Mouse (Mus musculus): ENCODE data around the gene Abhd12. TPM values are rescaled to one million over a fixed set of nuclear protein-coding genes. Genes with fewer than 3 reads are reported as not detected.
"Not testable (repeated sequence)": the region's sequence is repeated elsewhere in the genome, so short reads cannot be mapped to it uniquely, and the experiment has no call there.

Abhd12 gene
- polyA plus RNA-seq, 1 experiment from 2014 or later, result 37.5 TPM

DNA sequence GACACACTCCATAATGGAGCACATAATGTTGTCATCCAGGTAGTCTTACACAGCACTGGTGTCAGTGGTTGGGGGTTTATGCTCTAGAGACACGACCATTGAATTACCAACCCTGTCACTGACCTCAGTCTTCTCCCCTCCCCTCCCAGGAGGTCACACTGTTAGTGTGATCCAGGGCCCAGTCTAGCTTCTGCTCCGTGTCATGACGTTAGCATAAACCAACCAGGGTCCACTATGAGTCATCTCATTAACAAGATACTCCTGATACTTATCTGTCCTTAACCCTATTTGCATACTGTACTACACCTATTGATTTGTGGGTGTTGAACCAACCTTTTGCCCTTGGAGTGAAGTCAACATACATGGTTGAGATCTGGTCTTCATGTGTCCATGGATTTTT is 14.2 kb upstream of the Abhd12 start:
- ATAC-seq (replicated peaks; ENCODE audit: low FRiP score), result peak; percentile 19; the same call in 1 of the 2 replicates
- H3K9ac ChIP-seq (ENCODE audit: low read depth, low read length), result no peak overlapping the region
- H3K4me2 ChIP-seq, result no peak overlapping the region
- 78% methylated on average over 3 of the region's 3 CpGs for WGBS
- no peaks in the 10 kb centered on the region for H3K4me1 ChIP-seq (replicated peaks; ENCODE audit: control insufficient read depth, insufficient read depth, low read length)
- no peak for DNase-seq (ENCODE audit: low spot score)
- H3K9me3 ChIP-seq (ENCODE audit: control insufficient read depth, low read length), result no peaks in the 10 kb centered on the region
- H3K27ac ChIP-seq (ENCODE audit: low read depth, low read length), result no peak overlapping the region
- no peaks in the 10 kb centered on the region for H3K27me3 ChIP-seq (replicated peaks; ENCODE audit: control insufficient read depth, insufficient read depth, low read length)
- H3K4me3 ChIP-seq (ENCODE audit: low read depth, low read length), result no peak overlapping the region
- H3K36me3 ChIP-seq (ENCODE audit: control insufficient read depth, insufficient read depth, low read length), result peaks cover 14% of the 10 kb centered on the region; the same call in 1 of the 2 replicates

DNA sequence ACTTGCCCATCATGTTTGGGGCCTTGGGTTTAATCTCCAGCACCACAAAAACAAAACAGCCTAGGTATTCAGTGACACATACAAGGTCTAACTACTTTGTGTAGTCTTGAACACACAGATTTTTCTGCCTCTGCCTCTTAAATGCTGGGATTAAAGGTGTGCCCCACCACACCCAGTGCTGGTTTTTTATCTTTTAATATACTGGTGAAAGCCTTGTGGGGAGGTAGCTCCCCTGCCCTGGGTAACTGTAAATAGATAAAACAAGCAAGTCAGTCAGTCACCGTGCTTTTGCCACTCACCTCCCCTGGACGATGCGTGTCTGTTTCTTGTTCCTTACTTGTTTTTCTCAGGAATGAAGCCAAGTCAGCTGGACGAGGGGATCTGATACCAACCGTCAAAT is 11.2 kb upstream of the Abhd12 start:
- Histone ChIP-seq H3K36me3 (ENCODE audit: control insufficient read depth, insufficient read depth, low read length) (peaks cover 12% of the 10 kb centered on the region; the same call in 1 of the 2 replicates), H3K4me2 (no peak overlapping the region), H3K27ac (ENCODE audit: low read depth, low read length) (no peak overlapping the region), H3K9ac (ENCODE audit: low read depth, low read length) (no peak overlapping the region), H3K27me3 (replicated peaks; ENCODE audit: control insufficient read depth, insufficient read depth, low read length) (no peaks in the 10 kb centered on the region), H3K9me3 (ENCODE audit: control insufficient read depth, low read length) (no peaks in the 10 kb centered on the region), H3K4me1 (replicated peaks; ENCODE audit: control insufficient read depth, insufficient read depth, low read length) (no peaks in the 10 kb centered on the region), H3K4me3 (ENCODE audit: low read depth, low read length) (no peak overlapping the region)
- DNase-seq (ENCODE audit: low spot score), result no peak
- no peak for ATAC-seq (replicated peaks; ENCODE audit: low FRiP score)
- WGBS, result 75% methylated on average over 5 of the region's 5 CpGs

DNA sequence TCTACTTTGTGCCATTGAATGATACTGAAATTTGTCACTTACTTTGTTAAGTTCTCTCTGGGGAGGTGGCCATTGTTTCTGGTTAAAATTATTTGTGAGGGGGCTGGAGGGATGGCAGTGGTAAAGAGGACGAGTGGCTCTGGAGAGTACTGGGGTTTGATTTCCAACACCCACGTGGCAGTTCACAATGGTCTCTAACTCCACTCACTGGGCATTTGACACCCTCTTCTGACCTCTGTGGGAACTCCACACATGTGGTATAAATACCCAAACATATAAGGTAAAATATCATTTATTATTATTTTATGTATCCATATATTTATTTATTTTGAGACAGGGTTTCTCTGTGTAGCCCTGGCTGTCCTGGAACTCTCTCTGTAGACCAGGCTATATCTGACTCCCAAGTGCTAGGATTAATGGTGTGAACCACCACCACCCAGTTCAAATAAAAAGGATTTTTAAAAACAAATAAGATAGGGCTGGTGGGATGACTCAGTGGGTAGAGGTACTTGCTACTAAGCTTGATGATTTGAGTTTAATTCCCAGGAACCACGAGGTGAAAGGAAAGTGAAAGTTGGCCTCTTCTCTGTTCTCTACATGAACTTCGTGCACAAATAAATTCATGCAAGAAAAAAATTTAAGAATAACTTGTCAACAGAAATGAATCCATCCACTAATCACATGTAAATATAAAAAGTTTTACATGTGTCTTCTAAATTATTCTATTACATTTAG is 10.4 kb upstream of the Abhd12 start:
- 71% methylated on average over 4 of the region's 4 CpGs for WGBS
- Histone ChIP-seq H3K27ac (ENCODE audit: low read depth, low read length) (no peak overlapping the region), H3K9me3 (ENCODE audit: control insufficient read depth, low read length) (no peaks in the 10 kb centered on the region), H3K36me3 (ENCODE audit: control insufficient read depth, insufficient read depth, low read length) (peaks cover 12% of the 10 kb centered on the region; the same call in 1 of the 2 replicates), H3K4me3 (ENCODE audit: low read depth, low read length) (no peak overlapping the region), H3K4me1 (replicated peaks; ENCODE audit: control insufficient read depth, insufficient read depth, low read length) (peaks cover 2% of the 10 kb centered on the region; the same call in 1 of the 2 replicates), H3K27me3 (replicated peaks; ENCODE audit: control insufficient read depth, insufficient read depth, low read length) (no peaks in the 10 kb centered on the region), H3K4me2 (no peak overlapping the region), H3K9ac (ENCODE audit: low read depth, low read length) (no peak overlapping the region)
- DNase-seq (ENCODE audit: low spot score), result no peak
- no peak for ATAC-seq (replicated peaks; ENCODE audit: low FRiP score)

DNA sequence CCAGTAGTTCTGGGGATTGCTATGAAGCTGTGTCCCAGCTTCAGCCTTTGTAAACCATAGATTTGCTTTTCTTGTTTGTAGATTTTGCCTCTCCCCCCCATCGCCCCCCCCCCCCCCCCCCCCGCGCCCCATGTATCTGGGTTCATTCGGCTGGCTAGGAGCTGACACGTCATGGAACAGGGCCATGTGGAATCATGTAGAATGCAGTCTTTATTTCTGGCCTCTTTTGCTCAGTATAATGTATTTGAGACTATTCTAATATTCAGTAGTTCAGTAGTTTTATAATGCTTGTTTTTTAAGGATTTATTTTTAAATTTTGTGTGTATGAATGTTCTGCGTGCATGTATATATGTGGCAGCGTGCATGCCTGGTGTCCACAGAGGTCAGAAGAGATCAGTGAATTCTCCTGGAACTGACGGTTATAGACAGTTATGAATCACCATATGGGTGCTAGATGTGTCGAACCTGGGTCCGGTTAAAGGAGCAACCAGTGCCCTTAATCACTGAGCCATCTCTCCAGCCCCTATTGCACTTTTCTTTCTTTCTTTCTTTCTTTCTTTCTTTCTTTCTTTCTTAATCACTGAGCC is 5.8 kb upstream of the Abhd12 start:
- 0 out of 2 replicates have a peak, but pooled peaks cover under 1% of the 10 kb centered on the region for H3K36me3 ChIP-seq (ENCODE audit: control insufficient read depth, insufficient read depth, low read length)
- H3K27ac ChIP-seq (ENCODE audit: low read depth, low read length), result no peak overlapping the region; the same call in 1 of the 2 replicates
- WGBS, result 46% methylated on average over 8 of the region's 10 CpGs
- DNase-seq (ENCODE audit: low spot score) (no peak), ATAC-seq (replicated peaks; ENCODE audit: low FRiP score) (no peak)
- H3K9me3 ChIP-seq (ENCODE audit: control insufficient read depth, low read length), result no peaks in the 10 kb centered on the region
- no peaks in the 10 kb centered on the region for H3K27me3 ChIP-seq (replicated peaks; ENCODE audit: control insufficient read depth, insufficient read depth, low read length)
- H3K4me2 ChIP-seq, result peak overlapping the region; percentile 92
- peak overlapping the region; percentile 77 for H3K4me3 ChIP-seq (ENCODE audit: low read depth, low read length)
- H3K9ac ChIP-seq (ENCODE audit: low read depth, low read length), result peak overlapping the region; percentile 85
- H3K4me1 ChIP-seq (replicated peaks; ENCODE audit: control insufficient read depth, insufficient read depth, low read length), result peaks cover 2% of the 10 kb centered on the region; the same call in 1 of the 2 replicates

DNA sequence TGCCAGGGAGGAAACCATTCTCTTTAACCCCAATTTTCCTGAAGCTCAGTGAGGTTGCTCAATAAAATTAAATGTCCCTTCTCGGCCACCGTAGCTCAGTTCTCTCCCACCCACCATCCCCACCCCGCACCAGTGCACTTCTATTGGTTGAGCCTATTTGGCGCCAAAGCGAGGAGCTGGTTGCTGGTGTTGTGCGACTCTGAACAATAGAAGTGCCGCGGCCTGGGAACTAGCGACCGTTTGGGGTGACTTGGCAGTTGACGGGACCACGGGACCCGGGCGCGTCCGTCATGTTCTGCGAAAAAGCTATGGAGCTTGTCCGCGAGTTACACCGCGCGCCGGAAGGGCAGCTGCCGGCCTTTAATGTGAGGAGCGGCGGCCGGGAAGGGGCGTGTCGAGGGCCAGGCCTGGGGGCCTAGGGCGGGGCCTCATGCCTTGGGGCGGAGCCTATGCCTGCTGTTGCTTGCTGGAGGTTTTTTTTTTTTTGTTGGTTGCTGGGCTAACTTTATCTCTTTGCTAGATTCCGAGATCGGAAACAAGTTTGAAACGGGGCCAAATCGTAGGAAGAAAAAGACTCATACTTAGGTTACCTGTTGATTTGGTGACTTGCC is 5.0 kb upstream of the Abhd12 start:
- Histone ChIP-seq H3K4me2 (peak overlapping the region; percentile 92), H3K27ac (ENCODE audit: low read depth, low read length) (peak overlapping the region; percentile 89), H3K9me3 (ENCODE audit: control insufficient read depth, low read length) (no peaks in the 10 kb centered on the region), H3K4me3 (ENCODE audit: low read depth, low read length) (peak overlapping the region; percentile 77), H3K36me3 (ENCODE audit: control insufficient read depth, insufficient read depth, low read length) (no peaks in the 10 kb centered on the region), H3K4me1 (replicated peaks; ENCODE audit: control insufficient read depth, insufficient read depth, low read length) (peaks cover 2% of the 10 kb centered on the region; the same call in 1 of the 2 replicates), H3K9ac (ENCODE audit: low read depth, low read length) (peak overlapping the region; percentile 85), H3K27me3 (replicated peaks; ENCODE audit: control insufficient read depth, insufficient read depth, low read length) (no peaks in the 10 kb centered on the region)
- WGBS, result under 1% methylated on average over 35 of the region's 35 CpGs
- peak; percentile 89 for ATAC-seq (replicated peaks; ENCODE audit: low FRiP score)
- DNase-seq (ENCODE audit: low spot score), result peak; percentile 95

DNA sequence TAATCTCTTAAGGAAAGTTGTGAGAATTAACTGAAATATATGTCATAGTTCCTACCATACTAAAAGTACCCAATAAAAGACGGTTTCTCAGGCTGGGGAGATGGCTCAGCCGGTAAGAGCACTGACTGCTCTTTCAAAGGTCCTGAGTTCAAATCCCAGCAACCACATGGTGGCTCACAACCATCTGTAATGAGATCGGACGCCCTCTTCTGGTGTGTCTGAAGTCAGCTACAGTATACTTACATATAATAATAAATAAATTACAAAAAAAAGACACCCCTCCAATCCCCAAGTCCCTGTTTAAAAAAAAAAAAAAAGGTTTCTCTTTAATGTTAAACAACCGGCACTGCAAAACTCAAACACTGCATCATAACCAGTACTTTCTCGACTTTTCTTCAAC is 4.3 kb upstream of the Abhd12 start:
- not testable (repeated sequence) for DNase-seq (ENCODE audit: low spot score); ATAC-seq (replicated peaks; ENCODE audit: low FRiP score); H3K4me1 ChIP-seq (replicated peaks; ENCODE audit: control insufficient read depth, insufficient read depth, low read length); H3K9me3 ChIP-seq (ENCODE audit: control insufficient read depth, low read length); H3K27me3 ChIP-seq (replicated peaks; ENCODE audit: control insufficient read depth, insufficient read depth, low read length); H3K9ac ChIP-seq (ENCODE audit: low read depth, low read length); H3K36me3 ChIP-seq (ENCODE audit: control insufficient read depth, insufficient read depth, low read length)
- H3K4me2 ChIP-seq, result peak overlapping the region; percentile 92
- peak overlapping the region; percentile 77 for H3K4me3 ChIP-seq (ENCODE audit: low read depth, low read length)
- peak overlapping the region; percentile 89; the same call in 1 of the 2 replicates for H3K27ac ChIP-seq (ENCODE audit: low read depth, low read length)
- WGBS, result 42% methylated on average over 6 of the region's 6 CpGs

DNA sequence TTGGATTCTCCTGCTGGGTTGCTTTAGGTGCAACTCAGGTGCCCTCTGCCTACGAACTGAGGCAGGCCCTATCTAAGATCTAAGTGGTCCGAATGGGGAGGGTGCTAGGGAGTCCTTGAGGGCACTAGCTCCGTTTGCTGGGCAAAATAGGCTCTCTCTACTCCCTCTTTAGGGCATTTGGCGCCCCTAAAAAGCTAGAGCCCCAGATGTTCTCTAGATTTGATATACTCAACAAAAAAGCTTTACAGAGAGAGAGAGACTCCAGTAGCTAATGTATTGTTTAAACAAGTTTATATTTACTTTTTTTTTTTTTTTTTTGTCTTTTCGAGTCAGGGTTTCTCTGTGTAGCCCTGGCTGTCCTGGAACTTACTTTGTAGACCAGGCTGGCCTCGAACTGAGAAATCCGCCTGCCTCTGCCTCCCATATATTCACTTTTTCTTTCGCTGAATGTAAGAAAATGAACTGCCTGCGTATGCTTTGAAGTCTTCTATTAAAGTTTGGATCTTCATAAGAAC is 452 bp upstream of the Abhd12 start, which contains the start of gene Gins1:
Gene Gins1 (plus strand): TSS at position 465 of the 515 bp plus-strand sequence.
- peak; percentile 60 for ATAC-seq (replicated peaks; ENCODE audit: low FRiP score)
- peak within 1 kb of the TSS; percentile 84 for H3K9ac ChIP-seq (ENCODE audit: low read depth, low read length)

DNA sequence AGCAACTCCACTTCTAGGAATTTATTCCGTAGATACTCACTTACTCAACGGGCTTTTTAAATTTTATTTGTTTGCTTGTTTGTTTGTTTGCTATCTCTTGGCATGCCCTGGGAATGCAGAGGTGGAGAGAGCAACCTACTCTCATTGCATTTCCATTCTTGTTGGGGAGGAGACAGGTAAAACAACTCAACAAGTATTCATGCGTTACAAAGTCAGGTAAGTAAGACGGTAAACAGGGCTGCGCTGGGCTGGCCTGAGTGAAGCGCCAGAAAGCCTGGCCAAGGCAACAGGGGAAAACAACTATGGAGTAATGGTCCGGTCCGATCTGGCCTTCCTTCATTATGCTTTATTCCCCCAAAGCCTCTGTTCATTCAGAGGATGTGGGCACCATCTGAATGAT is 2.2 kb downstream of the Abhd12 start:
- Histone ChIP-seq H3K27me3 (replicated peaks; ENCODE audit: control insufficient read depth, insufficient read depth, low read length) (no peaks in the 10 kb centered on the region), H3K27ac (ENCODE audit: low read depth, low read length) (no peak overlapping the region), H3K9me3 (ENCODE audit: control insufficient read depth, low read length) (no peaks in the 10 kb centered on the region), H3K4me1 (replicated peaks; ENCODE audit: control insufficient read depth, insufficient read depth, low read length) (peaks cover 6% of the 10 kb centered on the region), H3K9ac (ENCODE audit: low read depth, low read length) (no peak overlapping the region), H3K36me3 (ENCODE audit: control insufficient read depth, insufficient read depth, low read length) (no peaks in the 10 kb centered on the region), H3K4me2 (no peak overlapping the region), H3K4me3 (ENCODE audit: low read depth, low read length) (no peak overlapping the region)
- ATAC-seq (replicated peaks; ENCODE audit: low FRiP score) (no peak), DNase-seq (ENCODE audit: low spot score) (no peak)
- 87% methylated on average over 8 of the region's 8 CpGs for WGBS

More for the DNA sequence above, 452 bp upstream of the Abhd12 start, which contains the start of gene Gins1:
- Histone ChIP-seq H3K36me3 (ENCODE audit: control insufficient read depth, insufficient read depth, low read length) (no peaks in the 10 kb centered on the region), H3K27me3 (replicated peaks; ENCODE audit: control insufficient read depth, insufficient read depth, low read length) (no peaks in the 10 kb centered on the region), H3K4me3 (ENCODE audit: low read depth, low read length) (peak within 1 kb of the TSS; percentile 78), H3K4me1 (replicated peaks; ENCODE audit: control insufficient read depth, insufficient read depth, low read length) (peaks cover 6% of the 10 kb centered on the region), H3K27ac (ENCODE audit: low read depth, low read length) (peak within 1 kb of the TSS; percentile 88), H3K4me2 (peak within 1 kb of the TSS; percentile 78), H3K9me3 (ENCODE audit: control insufficient read depth, low read length) (no peaks in the 10 kb centered on the region)
- no peak for DNase-seq (ENCODE audit: low spot score)
- WGBS, result 30% methylated on average over 9 of the region's 9 CpGs

Measured in liver, embryonic 11.5 days (tissue).